Mouse (Mus musculus) myocyte (in vitro differentiated cells): ENCODE data around the gene Crcp.

ENCODE experiments used
- E2F4 ChIP-seq: IDR thresholded peaks from one replicate; pipeline ENCODE4 v1.6.1; 2011; ENCODE audit warnings: mild to moderate bottlenecking, control low read depth, moderate library complexity; ENCODE audit not compliant: insufficient read depth
- MYOD1 ChIP-seq, 3 experiments: IDR thresholded peaks; one replicate each; pipeline ENCODE4 v1.6.1; 2011; ENCODE audit warnings: control low read depth in 2 of 3, low read depth in 2 of 3, mild to moderate bottlenecking in 2 of 3, moderate library complexity in 1 of 3; ENCODE audit not compliant: insufficient read length in 2 of 3, control insufficient read depth in 1 of 3
- POLR2A ChIP-seq: IDR thresholded peaks from one replicate; pipeline ENCODE4 v1.6.1; 2011; ENCODE audit warnings: low read depth, mild to moderate bottlenecking, control low read depth, moderate library complexity; ENCODE audit not compliant: insufficient read length
- POLR2AphosphoS2 ChIP-seq: IDR thresholded peaks from one replicate; pipeline ENCODE4 v1.6.1; 2011; ENCODE audit warnings: low read depth, control low read depth; ENCODE audit not compliant: insufficient read length
- TCF12 ChIP-seq: IDR thresholded peaks from one replicate; pipeline ENCODE4 v1.6.1; 2011; ENCODE audit warnings: mild to moderate bottlenecking, control low read depth; ENCODE audit not compliant: poor library complexity, insufficient read depth, severe bottlenecking
- USF1 ChIP-seq: IDR thresholded peaks from one replicate; pipeline ENCODE4 v1.6.1; 2011; ENCODE audit warnings: low read depth, mild to moderate bottlenecking, control low read depth, moderate library complexity

DNA sequence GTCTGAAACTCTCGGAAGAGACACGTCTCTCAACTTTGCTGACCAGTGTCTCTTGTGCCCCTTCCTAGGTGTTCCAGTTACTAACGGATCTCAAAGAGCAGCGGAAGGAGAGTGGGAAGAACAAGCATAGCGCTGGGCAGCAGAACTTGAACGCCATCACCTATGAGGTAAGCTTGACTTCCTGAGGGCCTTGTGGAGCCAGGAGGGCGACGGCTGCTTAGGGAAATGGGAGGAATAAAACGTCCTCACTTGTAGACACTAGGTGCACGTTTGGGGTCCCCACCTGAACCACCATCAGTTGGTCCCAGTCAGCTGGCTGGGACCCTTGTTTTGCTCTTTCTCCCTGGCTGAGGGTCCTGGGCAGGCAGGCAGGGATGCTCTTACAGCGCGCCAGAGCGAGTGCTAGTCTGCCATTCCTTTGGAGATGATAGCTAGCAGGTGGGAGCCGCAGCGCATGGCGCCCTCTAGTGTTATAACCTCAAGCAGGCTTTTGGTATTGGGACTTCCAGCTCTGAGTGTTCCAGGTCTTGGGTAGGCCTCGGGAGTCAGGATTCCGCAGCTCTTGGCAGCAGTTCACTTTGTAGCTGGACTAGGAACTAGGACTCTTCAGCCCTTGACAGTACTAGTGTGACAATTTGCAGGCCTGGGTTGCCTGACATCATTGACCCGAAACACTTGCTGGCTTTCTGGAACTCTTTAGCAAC is 8.8 kb downstream of the Crcp start:
- no peak for TF ChIP-seq USF1
- no peak for TF ChIP-seq E2F4
- no peak for TF ChIP-seq TCF12
- no peak for TF ChIP-seq POLR2A
- TF ChIP-seq MYOD1 (IDR thresholded peaks at IDR 0.05; ENCODE audit: control insufficient read depth in 1 of 3, insufficient read length in 2 of 3, low read depth in 2 of 3) = peak in 2 of 3 experiments; percentile 35 to 57
- TF ChIP-seq POLR2AphosphoS2 = no peak
